Mouse (Mus musculus): ENCODE measurements around the gene Ubqlnl.

DNA sequence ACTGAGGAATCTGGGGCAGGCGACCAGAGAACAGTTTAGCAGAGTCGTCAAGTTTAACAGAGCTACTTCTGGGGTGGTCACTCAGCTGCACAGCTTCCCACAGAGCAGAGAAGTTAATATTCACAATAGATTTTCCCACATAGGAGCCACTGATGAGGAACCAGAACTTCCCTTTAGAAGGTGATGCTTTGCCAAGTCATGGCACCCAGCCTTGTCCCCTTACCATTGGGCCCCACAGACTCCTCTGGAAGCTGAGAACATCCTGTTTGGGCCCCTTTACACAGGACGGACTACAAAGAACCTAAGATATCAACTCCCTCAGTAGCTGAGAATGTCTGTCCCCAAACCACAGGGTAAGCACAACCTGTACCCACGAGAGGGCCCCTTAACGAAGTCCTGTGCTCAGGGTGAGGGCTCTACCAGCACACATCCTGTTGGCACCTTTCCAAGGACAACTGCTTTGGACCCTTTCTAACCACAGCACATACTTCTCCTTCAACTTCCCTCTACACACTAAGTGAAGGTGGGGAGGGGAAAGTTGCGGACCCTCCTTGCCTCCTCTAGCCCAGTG lies 19.4 kb upstream of the Ubqlnl start:
- TF ChIP-seq CTCF (IDR thresholded peaks at IDR 0.05; ENCODE audit: low read depth, low read length) (no peak), GATA1 (IDR thresholded peaks at IDR 0.05; ENCODE audit: borderline replicate concordance, low read length) (no peak), TAL1 (conservative IDR thresholded peaks at IDR 0.05; ENCODE audit: low read depth, low read length) (no peak)

Measured in G1E (cell line).